Mouse (Mus musculus) hindbrain, embryonic 12.5 days (tissue): ENCODE results near the gene Cpsf7. TPM values are rescaled to one million over a fixed set of nuclear protein-coding genes. Genes with fewer than 3 reads are reported as not detected.

Experiments
- ATAC-seq: fragments of 200-750 bp; cut with Nextera tagmentation; 2 replicates; pipeline ENCODE4 v1.8.0; 2017; ENCODE audit warnings: moderate TSS enrichment; ENCODE audit not compliant: low FRiP score
- H3K27ac ChIP-seq: fragments of 300-500 bp; sonication (generic); 2 replicates; pipeline ENCODE4 v1.5.1; 2016; ENCODE audit warnings: mild to moderate bottlenecking
- H3K27me3 ChIP-seq: fragments of 300-500 bp; sonication (generic); 2 replicates; pipeline ENCODE4 v1.6.1; 2016; ENCODE audit warnings: mild to moderate bottlenecking
- H3K36me3 ChIP-seq: fragments of 300-500 bp; sonication (generic); 2 replicates; pipeline ENCODE4 v1.6.1; 2016; ENCODE audit warnings: mild to moderate bottlenecking
- H3K4me1 ChIP-seq: fragments of 300-500 bp; sonication (generic); 2 replicates; pipeline ENCODE4 v1.6.1; 2016
- H3K4me2 ChIP-seq: fragments of 300-500 bp; sonication (generic); replicated peaks from 2 replicates; pipeline ENCODE4 v1.6.1; 2016; ENCODE audit warnings: mild to moderate bottlenecking
- H3K4me3 ChIP-seq: fragments of 300-500 bp; sonication (generic); 2 replicates; pipeline ENCODE4 v1.5.1; 2016; ENCODE audit warnings: mild to moderate bottlenecking
- H3K9ac ChIP-seq: fragments of 300-500 bp; sonication (generic); 2 replicates; pipeline ENCODE4 v1.6.1; 2016; ENCODE audit warnings: mild to moderate bottlenecking, moderate library complexity
- H3K9me3 ChIP-seq: fragments of 300-500 bp; sonication (generic); replicated peaks from 2 replicates; pipeline ENCODE4 v1.6.1; 2016; ENCODE audit warnings: mild to moderate bottlenecking
- WGBS: fragments of 180-500 bp; shearing (Covaris S2); methylation state at CpG from one replicate; pipeline ENCODE4 v1.1.7; 2016; 5-methylcytosine and 5-hydroxymethylcytosine counted together
- polyA plus RNA-seq: library from polyadenylated mRNA; unstranded; fragments of >200 nt; fragmentation: Nextera tagmentation; extraction: Ambion mirVana; gene quantifications from 2 replicates; pipeline ENCODE4 v1.2.1, GENCODE M21; 2016

Gene Cpsf7
- polyA plus RNA-seq, 1 experiment from 2014 or later = 57.1 TPM

DNA sequence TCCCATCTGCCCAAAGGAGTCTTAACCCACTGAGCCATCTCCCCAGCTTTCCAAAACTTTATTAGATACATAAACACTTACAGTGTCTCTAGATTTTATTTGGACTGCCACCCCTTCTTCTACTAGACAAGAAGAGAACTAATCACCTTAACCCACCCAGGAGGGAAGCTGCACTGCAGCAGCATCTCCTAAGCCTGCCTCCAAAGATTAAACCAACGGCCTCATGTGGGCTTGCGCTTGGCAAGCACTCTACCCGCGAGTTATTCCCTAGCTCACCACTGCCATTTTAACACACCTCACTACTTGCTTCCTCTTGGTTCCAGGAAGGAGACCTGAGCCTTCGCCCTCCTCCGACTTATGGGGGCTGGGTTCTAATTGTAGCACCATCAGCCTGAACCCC is 39.2 kb downstream of the Cpsf7 start:
- no peaks in the 10 kb centered on the region for H3K9me3 ChIP-seq
- no peak overlapping the region for H3K27ac ChIP-seq
- no peak for ATAC-seq
- H3K9ac ChIP-seq = no peak overlapping the region
- 88% methylated on average over 6 of the region's 6 CpGs for WGBS
- H3K27me3 ChIP-seq = no peaks in the 10 kb centered on the region
- H3K4me2 ChIP-seq = no peak overlapping the region
- no peak overlapping the region for H3K4me3 ChIP-seq
- H3K36me3 ChIP-seq = no peaks in the 10 kb centered on the region
- H3K4me1 ChIP-seq = no peaks in the 10 kb centered on the region

- Histone ChIP-seq H3K4me1 (no peaks in the 10 kb centered on the region), H3K4me2 (no peak overlapping the region), H3K27me3 (no peaks in the 10 kb centered on the region), H3K27ac (no peak overlapping the region), H3K9ac (no peak overlapping the region), H3K9me3 (no peaks in the 10 kb centered on the region), H3K36me3 (peaks cover 8% of the 10 kb centered on the region; the same call in 1 of the 2 replicates), H3K4me3 (no peak overlapping the region)
- no peak for ATAC-seq
- 83% methylated on average over 4 of the region's 4 CpGs for WGBS
Observed at GRCm38 (mm10) chr19:10565217-10565616, 40.2 kb downstream of the Cpsf7 start.

- ATAC-seq = no peak
- Histone ChIP-seq H3K9me3 (no peaks in the 10 kb centered on the region), H3K36me3 (peaks cover 49% of the 10 kb centered on the region), H3K27ac (no peak overlapping the region), H3K27me3 (no peaks in the 10 kb centered on the region), H3K4me3 (no peak overlapping the region), H3K9ac (no peak overlapping the region), H3K4me1 (no peaks in the 10 kb centered on the region), H3K4me2 (no peak overlapping the region)
- 96% methylated on average over 6 of the region's 6 CpGs for WGBS
Observed at GRCm38 (mm10) chr19:10569627-10570026, 44.6 kb downstream of the Cpsf7 start.

DNA sequence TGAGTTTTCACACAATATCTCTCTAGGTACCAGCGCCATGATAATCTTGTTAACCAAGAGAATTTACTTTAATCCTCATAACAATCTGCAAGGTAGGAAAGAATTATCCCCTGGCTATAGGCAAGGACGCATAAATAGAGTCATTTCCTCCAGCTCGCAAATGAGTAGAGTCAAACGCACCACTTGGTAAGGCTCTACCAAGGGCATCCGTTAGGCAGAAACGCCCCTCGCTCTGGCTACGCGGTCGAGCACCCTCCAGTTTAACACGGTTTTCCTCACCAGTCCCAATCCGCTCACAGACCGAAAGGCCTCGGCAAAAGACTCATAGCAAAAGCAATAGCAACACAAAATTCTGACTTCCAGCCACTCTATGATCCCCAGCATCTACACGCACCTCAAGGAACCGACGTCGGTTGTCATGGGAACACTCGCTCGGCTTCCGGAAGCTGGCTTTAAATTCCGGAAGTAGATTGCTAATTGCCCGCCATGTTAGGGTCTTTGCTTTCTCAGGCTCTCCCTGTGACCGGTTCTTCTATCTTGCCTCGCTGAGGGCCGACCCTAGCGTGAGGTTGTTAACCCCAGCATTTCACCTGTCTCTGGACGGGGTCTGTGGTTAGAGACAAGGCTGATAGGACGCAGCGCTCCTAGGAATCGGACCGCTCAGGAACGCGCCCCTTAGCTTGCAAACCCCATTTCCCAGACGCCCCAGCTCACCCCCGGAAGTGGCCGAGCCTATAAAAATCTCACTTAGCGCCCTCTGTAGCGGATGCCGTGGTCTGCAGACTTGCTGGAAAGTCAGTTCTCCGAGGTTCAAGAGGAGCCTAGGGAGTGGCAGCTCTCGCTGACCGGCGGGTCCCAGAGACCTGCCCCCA is 51.9 kb downstream of the Cpsf7 start, which contains the start of the genes Cyb561a3 and Tmem138:
Cyb561a3 (plus strand) TSS at position 483 of the 872 bp plus-strand sequence.
Tmem138 (minus strand) TSS at position 673 of the 872 bp plus-strand sequence.
- H3K4me1 ChIP-seq = peaks cover 13% of the 10 kb centered on the region
- H3K4me2 ChIP-seq = peak within 1 kb of the TSS; percentile 83
- WGBS = under 1% methylated on average over 44 of the region's 44 CpGs
- H3K27ac ChIP-seq = peak within 1 kb of the TSS; percentile 94
- H3K36me3 ChIP-seq = peaks cover 24% of the 10 kb centered on the region
- H3K27me3 ChIP-seq = no peaks in the 10 kb centered on the region
- ATAC-seq = peak; percentile 97
- no peaks in the 10 kb centered on the region for H3K9me3 ChIP-seq
- peak within 1 kb of the TSS; percentile 68 for H3K4me3 ChIP-seq
- peak within 1 kb of the TSS; percentile 72 for H3K9ac ChIP-seq

DNA sequence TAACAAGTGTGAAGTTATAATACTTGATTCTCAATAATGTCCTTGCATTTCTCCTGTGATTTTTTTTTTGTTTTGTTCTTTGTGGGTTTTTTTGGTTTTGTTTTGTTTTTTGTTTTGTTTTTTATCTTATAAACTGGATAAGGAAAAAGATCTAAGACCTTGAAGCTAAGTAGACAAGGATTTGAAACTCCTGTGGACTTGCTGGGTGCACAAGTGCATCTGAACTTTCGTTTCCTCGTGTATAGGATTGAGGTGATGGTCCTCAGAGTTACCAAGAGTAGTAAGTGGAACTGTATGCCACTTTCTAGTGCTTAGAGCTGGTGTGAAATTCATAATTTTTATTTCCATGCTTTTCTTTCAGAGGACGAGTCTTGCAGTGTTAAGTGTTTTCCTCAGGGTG is 55.0 kb downstream of the Cpsf7 start:
- Histone ChIP-seq H3K9me3 (no peaks in the 10 kb centered on the region), H3K9ac (no peak overlapping the region), H3K27ac (no peak overlapping the region), H3K4me3 (no peak overlapping the region), H3K36me3 (peaks cover 6% of the 10 kb centered on the region; the same call in 1 of the 2 replicates), H3K4me2 (no peak overlapping the region), H3K4me1 (peaks cover 13% of the 10 kb centered on the region), H3K27me3 (no peaks in the 10 kb centered on the region)
- ATAC-seq = no peak
- whole genome bisulfite sequencing = 82% methylated on average over 3 of the region's 3 CpGs

DNA sequence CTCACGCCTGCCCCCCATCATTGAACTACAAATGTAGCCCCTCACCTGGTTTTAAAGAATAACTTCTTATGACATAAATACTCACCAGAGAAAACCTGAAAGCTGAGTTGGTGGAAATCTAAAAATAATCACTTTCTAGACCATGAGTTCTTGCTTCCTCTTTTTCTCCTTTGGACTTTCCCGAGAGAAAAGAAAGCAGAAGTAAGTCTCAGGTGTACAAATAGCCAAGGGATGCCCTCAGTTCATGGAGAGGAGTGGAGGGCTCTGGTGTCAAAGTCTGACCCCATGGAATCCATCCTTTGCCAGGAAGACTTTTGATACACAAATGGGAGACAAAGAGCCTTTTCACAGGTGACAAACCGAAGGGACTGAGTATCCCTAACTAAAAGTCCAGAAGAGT is 55.7 kb downstream of the Cpsf7 start:
- no peak for ATAC-seq

GRCm38 (mm10) chr19:10581984-10582383 is 56.9 kb downstream of the Cpsf7 start:
- peaks cover 8% of the 10 kb centered on the region for H3K4me1 ChIP-seq
- H3K4me2 ChIP-seq = no peak overlapping the region
- H3K9ac ChIP-seq = no peak overlapping the region
- no peaks in the 10 kb centered on the region for H3K27me3 ChIP-seq
- no peak for ATAC-seq
- no peak overlapping the region for H3K27ac ChIP-seq
- H3K4me3 ChIP-seq = no peak overlapping the region
- H3K9me3 ChIP-seq = no peaks in the 10 kb centered on the region
- peaks cover 6% of the 10 kb centered on the region; the same call in 1 of the 2 replicates for H3K36me3 ChIP-seq
- WGBS = 87% methylated on average over 6 of the region's 6 CpGs

More for the DNA sequence above, 55.7 kb downstream of the Cpsf7 start:
- WGBS = 83% methylated on average over 3 of the region's 3 CpGs
- peaks cover 6% of the 10 kb centered on the region; the same call in 1 of the 2 replicates for H3K36me3 ChIP-seq
- no peak overlapping the region for H3K4me2 ChIP-seq
- H3K4me3 ChIP-seq = no peak overlapping the region
- no peak overlapping the region for H3K9ac ChIP-seq
- H3K27ac ChIP-seq = no peak overlapping the region
- H3K4me1 ChIP-seq = peaks cover 13% of the 10 kb centered on the region
- no peaks in the 10 kb centered on the region for H3K9me3 ChIP-seq
- no peaks in the 10 kb centered on the region for H3K27me3 ChIP-seq

DNA sequence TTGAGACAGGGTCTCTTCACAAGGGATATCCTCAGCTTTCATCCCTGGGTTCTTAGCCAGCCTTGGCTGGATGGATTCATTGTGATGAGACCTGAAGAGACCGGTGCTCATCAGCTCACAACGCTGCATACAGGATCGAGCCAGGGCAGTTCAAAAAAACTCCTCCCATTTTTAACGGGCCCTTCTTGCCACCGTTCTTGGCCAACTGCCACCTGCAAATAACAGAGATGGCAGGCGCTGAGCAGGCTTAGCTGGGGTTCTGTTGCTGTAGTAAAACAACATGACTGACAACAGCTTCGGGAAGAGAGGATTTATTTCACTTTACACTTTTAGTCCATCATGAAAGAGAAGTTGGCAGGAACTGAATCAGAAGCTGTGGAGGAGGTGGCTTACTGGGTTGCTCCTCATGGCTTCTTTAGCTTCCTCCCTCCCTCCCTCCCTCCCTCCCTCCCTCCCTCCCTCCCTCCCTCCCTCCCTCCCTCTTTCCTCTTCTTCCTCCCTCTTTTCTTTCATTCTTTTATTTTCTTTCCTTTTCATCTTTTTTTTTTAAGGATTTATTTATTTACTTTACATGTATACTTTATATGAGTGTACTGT is 58.6 kb downstream of the Cpsf7 start:
- H3K9me3 ChIP-seq = no peaks in the 10 kb centered on the region
- H3K9ac ChIP-seq = no peak overlapping the region
- WGBS = 82% methylated on average over 7 of the region's 7 CpGs
- H3K27ac ChIP-seq = no peak overlapping the region
- no peaks in the 10 kb centered on the region for H3K27me3 ChIP-seq
- no peak overlapping the region for H3K4me2 ChIP-seq
- ATAC-seq = no peak
- peaks cover 12% of the 10 kb centered on the region for H3K36me3 ChIP-seq
- H3K4me3 ChIP-seq = no peak overlapping the region
- H3K4me1 ChIP-seq = 0 out of 2 replicates have a peak, but pooled peaks cover 2% of the 10 kb centered on the region

GRCm38 (mm10) chr19:10585112-10585511 is 60.0 kb downstream of the Cpsf7 start:
- Histone ChIP-seq H3K27ac (no peak overlapping the region), H3K9ac (no peak overlapping the region), H3K4me1 (no peaks in the 10 kb centered on the region), H3K4me3 (no peak overlapping the region), H3K9me3 (no peaks in the 10 kb centered on the region), H3K27me3 (no peaks in the 10 kb centered on the region), H3K36me3 (peaks cover 14% of the 10 kb centered on the region), H3K4me2 (no peak overlapping the region)
- ATAC-seq = no peak
- 89% methylated on average over 8 of the region's 8 CpGs for WGBS

DNA sequence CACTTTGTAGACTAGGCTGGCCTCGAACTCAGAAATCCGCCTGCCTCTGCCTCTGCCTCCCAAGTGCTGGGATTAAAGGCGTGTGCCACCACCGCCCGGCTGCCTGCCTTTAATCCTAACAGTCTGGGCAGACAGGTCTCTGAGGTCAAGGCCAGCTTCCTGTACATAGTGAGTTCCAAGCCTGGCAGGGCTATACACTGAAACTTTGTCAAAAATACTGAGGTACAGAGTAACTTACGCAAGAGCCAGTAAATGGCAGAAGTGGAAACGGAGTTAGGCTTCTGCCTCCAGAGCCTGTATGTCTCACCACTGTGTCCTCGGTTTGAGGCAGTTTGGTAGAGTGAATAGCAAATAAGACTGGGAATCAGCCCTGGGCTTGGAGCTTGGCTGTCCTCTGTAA is 62.2 kb downstream of the Cpsf7 start:
- H3K4me2 ChIP-seq = no peak overlapping the region
- no peaks in the 10 kb centered on the region for H3K9me3 ChIP-seq
- H3K4me3 ChIP-seq = no peak overlapping the region
- 97% methylated on average over 7 of the region's 8 CpGs for WGBS
- H3K4me1 ChIP-seq = no peaks in the 10 kb centered on the region
- no peak overlapping the region for H3K27ac ChIP-seq
- H3K9ac ChIP-seq = no peak overlapping the region
- no peaks in the 10 kb centered on the region for H3K27me3 ChIP-seq
- H3K36me3 ChIP-seq = peaks cover 19% of the 10 kb centered on the region
- no peak for ATAC-seq

DNA sequence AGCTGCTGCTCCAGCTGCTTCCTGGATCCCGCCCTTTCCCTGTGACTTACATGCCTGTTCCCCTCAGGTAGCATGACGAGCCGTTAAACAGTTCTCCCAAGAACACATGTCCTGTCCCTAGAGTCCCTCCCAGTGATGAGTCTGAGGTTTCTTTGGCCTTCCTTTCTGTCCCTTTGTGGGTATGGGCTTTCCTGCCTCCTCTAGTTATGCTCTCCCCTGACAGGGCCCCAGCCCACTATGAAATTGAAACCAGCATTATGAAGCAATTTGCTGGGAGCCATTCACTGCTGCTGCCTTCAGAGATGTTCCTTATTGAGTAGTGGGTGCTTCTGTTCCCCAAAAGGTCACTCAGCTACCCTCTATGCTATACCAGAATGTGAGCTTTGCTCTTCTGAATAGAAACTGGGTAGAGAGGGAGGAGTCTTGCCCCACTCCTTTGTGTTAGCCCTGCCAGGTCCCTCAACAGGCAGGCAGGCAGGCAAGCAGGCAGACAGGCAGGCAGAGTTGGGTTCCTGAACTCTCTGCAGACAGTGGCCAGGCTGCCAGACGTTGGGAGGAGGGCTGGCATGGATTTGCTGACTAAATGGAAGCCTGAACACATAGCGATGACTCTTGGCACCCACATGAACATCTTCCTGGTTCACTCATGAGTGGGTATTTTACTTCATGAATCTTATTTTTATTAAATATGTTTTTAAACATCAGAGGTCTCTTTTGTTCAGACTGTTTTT is 64.2 kb downstream of the Cpsf7 start:
- Histone ChIP-seq H3K27me3 (no peaks in the 10 kb centered on the region), H3K9me3 (no peaks in the 10 kb centered on the region), H3K9ac (no peak overlapping the region; the same call in 1 of the 2 replicates), H3K4me3 (no peak overlapping the region), H3K36me3 (peaks cover 34% of the 10 kb centered on the region), H3K4me1 (no peaks in the 10 kb centered on the region), H3K27ac (0 out of 2 replicates have a peak overlapping the region, but pooled peaks have one; percentile 0), H3K4me2 (no peak overlapping the region)
- no peak for ATAC-seq
- 67% methylated on average over 5 of the region's 5 CpGs for WGBS

DNA sequence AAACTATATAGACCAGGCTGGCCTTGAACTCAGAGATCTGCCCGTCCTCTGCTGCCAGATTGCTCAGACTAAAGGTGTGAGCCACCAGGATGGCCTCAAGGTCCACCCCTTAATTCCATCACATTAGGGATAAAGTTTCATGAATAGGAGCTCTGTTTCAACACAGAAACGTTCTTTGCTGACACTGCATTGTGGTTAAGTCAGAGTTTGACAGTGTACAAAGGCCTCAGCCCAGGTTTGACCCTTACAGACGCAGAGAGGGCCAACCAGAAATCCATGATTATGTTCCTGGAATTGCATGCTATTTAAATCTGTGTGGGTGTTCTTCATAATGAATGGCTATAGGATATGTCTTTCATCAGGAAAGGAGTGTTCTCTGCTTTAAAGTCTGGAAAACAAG is 65.2 kb downstream of the Cpsf7 start:
- H3K27me3 ChIP-seq = no peaks in the 10 kb centered on the region
- H3K4me1 ChIP-seq = no peaks in the 10 kb centered on the region
- H3K4me2 ChIP-seq = no peak overlapping the region
- ATAC-seq = no peak
- no peak overlapping the region for H3K27ac ChIP-seq
- H3K4me3 ChIP-seq = no peak overlapping the region
- no peak overlapping the region for H3K9ac ChIP-seq
- WGBS = 68% methylated on average over 3 of the region's 3 CpGs
- H3K9me3 ChIP-seq = no peaks in the 10 kb centered on the region
- H3K36me3 ChIP-seq = peaks cover 43% of the 10 kb centered on the region
